Mouse (Mus musculus) gastrocnemius, postnatal 14 days (tissue): Measurements from ENCODE around the gene Ablim1. TPM values are rescaled to one million over a fixed set of nuclear protein-coding genes. Genes with fewer than 3 reads are reported as not detected.

Experiments used
- DNase-seq: peaks from one replicate; pipeline ENCODE4 v3.0.0; 2021; ENCODE audit warnings: mixed read lengths
- intact Hi-C: fragments of 180-260 bp; cut with DNase I; formaldehyde crosslinking; loops from one replicate; pipeline ENCODE4 v1.15.1; 2025; ENCODE audit warnings: low total_unique reads
- total RNA-seq, 2 experiments: library from RNA; stranded (reverse); gene quantifications; 2 replicates each; pipeline ENCODE4 v1.2.3; 2021

The Ablim1 gene
- total RNA-seq, 2 experiments from 2014 or later = 50.6 to 57.8 TPM

GRCm38 (mm10) chr19:56994653-56995052, 320.1 kb downstream of the Ablim1 start:
- intact Hi-C loops = no loop called here
- DNase-seq = no peak

- intact Hi-C loops = no loop called here
- no peak for DNase-seq
Measured at GRCm38 (mm10) chr19:56993763-56994162, 321.0 kb downstream of the Ablim1 start.

- DNase-seq = no peak
- intact Hi-C loops = no loop called here
Measured at GRCm38 (mm10) chr19:56992978-56993545, 321.7 kb downstream of the Ablim1 start.

- DNase-seq = no peak
- intact Hi-C loops = no loop called here
Measured at GRCm38 (mm10) chr19:56990367-56991111, 324.2 kb downstream of the Ablim1 start.

- intact Hi-C loops = no loop called here
- DNase-seq = no peak
Measured at GRCm38 (mm10) chr19:56989171-56989570, 325.5 kb downstream of the Ablim1 start.

- DNase-seq = peak; percentile 75
Measured at GRCm38 (mm10) chr19:56984229-56984628, 330.5 kb downstream of the Ablim1 start.

GRCm38 (mm10) chr19:56983757-56984156, 331.0 kb downstream of the Ablim1 start:
- DNase-seq = no peak
- intact Hi-C loops = no loop called here

More at GRCm38 (mm10) chr19:56984229-56984628, 330.5 kb downstream of the Ablim1 start:
- intact Hi-C loops = no loop called here

Other genes starting within 250 kb of the Ablim1 start
- 1 to 10 TPM; 8.1 to 8.6 TPM for gene Fam160b1, start 45.8 kb upstream of the Ablim1 start, total RNA-seq
- gene Trub1, start 138.0 kb upstream of the Ablim1 start, total RNA-seq = 10 to 100 TPM in 1 of 2 experiments, 1 to 10 TPM in 1; 9.3 to 11.0 TPM